Mouse (Mus musculus) lung, embryonic 14.5 days (tissue): Measurements from ENCODE around the gene Ppp1r12b. TPM values are rescaled to one million over a fixed set of nuclear protein-coding genes. Genes with fewer than 3 reads are reported as not detected.

Experiments
- ATAC-seq: fragments of 200-750 bp; cut with Nextera tagmentation; 2 replicates; pipeline ENCODE4 v1.8.0; 2017; ENCODE audit warnings: mild to moderate bottlenecking, moderate TSS enrichment, moderate library complexity; ENCODE audit not compliant: insufficient read depth
- DNase-seq: peaks from one replicate; pipeline ENCODE4 v3.0.0-alpha.2; 2015
- H3K27ac ChIP-seq: fragments of 300-500 bp; sonication (generic); 2 replicates; pipeline ENCODE4 v1.5.1; 2014; ENCODE audit warnings: low read depth, mild to moderate bottlenecking, moderate library complexity
- H3K27me3 ChIP-seq: fragments of 300-500 bp; sonication (generic); 2 replicates; pipeline ENCODE4 v1.6.1; 2014; ENCODE audit warnings: low read length, control low read depth; ENCODE audit not compliant: insufficient read depth
- H3K36me3 ChIP-seq: fragments of 300-500 bp; sonication (generic); 2 replicates; pipeline ENCODE4 v1.6.1; 2014; ENCODE audit warnings: control low read depth; ENCODE audit not compliant: insufficient read depth
- H3K4me1 ChIP-seq: fragments of 300-500 bp; sonication (generic); 2 replicates; pipeline ENCODE4 v1.6.1; 2014; ENCODE audit warnings: antibody characterized with exemption, control low read depth; ENCODE audit not compliant: insufficient read depth
- H3K4me2 ChIP-seq: fragments of 300-500 bp; sonication (generic); 2 replicates; pipeline ENCODE4 v1.6.1; 2014; ENCODE audit warnings: mild to moderate bottlenecking
- H3K4me3 ChIP-seq: fragments of 300-500 bp; sonication (generic); 2 replicates; pipeline ENCODE4 v1.5.1; 2014; ENCODE audit warnings: low read depth, low read length
- H3K9ac ChIP-seq: fragments of 300-500 bp; sonication (generic); 2 replicates; pipeline ENCODE4 v1.6.1; 2014
- H3K9me3 ChIP-seq: fragments of 300-500 bp; sonication (generic); 2 replicates; pipeline ENCODE4 v1.6.1; 2016; ENCODE audit warnings: low read depth, low read length, control low read depth
- CTCF ChIP-seq: IDR thresholded peaks from 2 replicates; pipeline ENCODE4 v1.5.1; 2016; ENCODE audit warnings: antibody characterized with exemption, low read depth
- WGBS: fragments of 180-500 bp; shearing (Covaris S2); extraction: QIAGEN DNeasy Blood & Tissue Kit; methylation state at CpG from one replicate; pipeline ENCODE4 v1.1.7; 2014; 5-methylcytosine and 5-hydroxymethylcytosine counted together
- polyA plus RNA-seq: library from polyadenylated mRNA; unstranded; fragments of >200 nt; fragmentation: Nextera tagmentation; extraction: Ambion mirVana; gene quantifications from 2 replicates; pipeline ENCODE4 v1.2.1, GENCODE M21; 2014

The Ppp1r12b gene
- polyA plus RNA-seq, 1 experiment from 2014 or later = 11.5 TPM

GRCm38 (mm10) chr1:134942898-134943297, 12.8 kb downstream of the Ppp1r12b start:
- Histone ChIP-seq H3K36me3 (no peaks in the 10 kb centered on the region), H3K4me2 (no peak overlapping the region), H3K9me3 (no peaks in the 10 kb centered on the region), H3K9ac (no peak overlapping the region), H3K4me3 (no peak overlapping the region), H3K27me3 (no peaks in the 10 kb centered on the region), H3K27ac (no peak overlapping the region), H3K4me1 (no peaks in the 10 kb centered on the region)
- ATAC-seq (no peak), DNase-seq (no peak)
- 75% methylated on average over 2 of the region's 2 CpGs for WGBS
- TF ChIP-seq CTCF = no peak

- TF ChIP-seq CTCF = no peak
- ATAC-seq = no peak
- peak; percentile 36 for DNase-seq
- Histone ChIP-seq H3K27me3 (no peaks in the 10 kb centered on the region), H3K27ac (peak overlapping the region; percentile 37; the same call in 1 of the 2 replicates), H3K36me3 (no peaks in the 10 kb centered on the region), H3K9ac (no peak overlapping the region), H3K4me2 (0 out of 2 replicates have a peak overlapping the region, but pooled peaks have one; percentile 5), H3K4me1 (no peaks in the 10 kb centered on the region), H3K4me3 (no peak overlapping the region), H3K9me3 (no peaks in the 10 kb centered on the region)
- WGBS = 36% methylated on average over 4 of the region's 4 CpGs
Observed at GRCm38 (mm10) chr1:134940863-134941262, 14.9 kb downstream of the Ppp1r12b start.

- no peak overlapping the region for H3K4me3 ChIP-seq
- H3K9ac ChIP-seq = no peak overlapping the region
- no peak for TF ChIP-seq CTCF
- no peaks in the 10 kb centered on the region for H3K9me3 ChIP-seq
- 86% methylated on average over 1 of the region's 1 CpGs for WGBS
- ATAC-seq = no peak
- H3K4me2 ChIP-seq = no peak overlapping the region
- H3K4me1 ChIP-seq = no peaks in the 10 kb centered on the region
- no peaks in the 10 kb centered on the region for H3K27me3 ChIP-seq
- no peak for DNase-seq
- H3K36me3 ChIP-seq = no peaks in the 10 kb centered on the region
- H3K27ac ChIP-seq = no peak overlapping the region
Observed at GRCm38 (mm10) chr1:134938233-134938632, 17.5 kb downstream of the Ppp1r12b start.

- 74% methylated on average over 6 of the region's 6 CpGs for WGBS
- Histone ChIP-seq H3K27me3 (no peaks in the 10 kb centered on the region), H3K9ac (no peak overlapping the region), H3K4me2 (no peak overlapping the region), H3K4me1 (no peaks in the 10 kb centered on the region), H3K27ac (no peak overlapping the region), H3K36me3 (no peaks in the 10 kb centered on the region), H3K9me3 (no peaks in the 10 kb centered on the region), H3K4me3 (no peak overlapping the region)
- no peak for TF ChIP-seq CTCF
- ATAC-seq = no peak
- DNase-seq = no peak
Observed at GRCm38 (mm10) chr1:134936335-134936734, 19.4 kb downstream of the Ppp1r12b start.

- WGBS = 30% methylated on average over 7 of the region's 7 CpGs
- Histone ChIP-seq H3K9me3 (no peaks in the 10 kb centered on the region), H3K27ac (no peak overlapping the region), H3K4me2 (no peak overlapping the region), H3K9ac (no peak overlapping the region), H3K36me3 (no peaks in the 10 kb centered on the region), H3K27me3 (no peaks in the 10 kb centered on the region), H3K4me3 (no peak overlapping the region), H3K4me1 (no peaks in the 10 kb centered on the region)
- DNase-seq = no peak
- no peak for ATAC-seq
- TF ChIP-seq CTCF = no peak
Observed at GRCm38 (mm10) chr1:134932431-134932830, 23.3 kb downstream of the Ppp1r12b start.

GRCm38 (mm10) chr1:134919010-134919409, 36.7 kb downstream of the Ppp1r12b start:
- Histone ChIP-seq H3K4me3 (no peak overlapping the region), H3K9ac (no peak overlapping the region), H3K27ac (no peak overlapping the region), H3K9me3 (no peaks in the 10 kb centered on the region), H3K27me3 (no peaks in the 10 kb centered on the region), H3K36me3 (no peaks in the 10 kb centered on the region), H3K4me1 (no peaks in the 10 kb centered on the region), H3K4me2 (no peak overlapping the region)
- WGBS = 82% methylated on average over 6 of the region's 6 CpGs
- no peak for TF ChIP-seq CTCF
- ATAC-seq = no peak
- DNase-seq = no peak

- DNase-seq = no peak
- no peaks in the 10 kb centered on the region for H3K9me3 ChIP-seq
- H3K9ac ChIP-seq = no peak overlapping the region
- no peaks in the 10 kb centered on the region for H3K27me3 ChIP-seq
- WGBS = 76% methylated on average over 4 of the region's 4 CpGs
- no peak for ATAC-seq
- no peaks in the 10 kb centered on the region for H3K36me3 ChIP-seq
- no peak for TF ChIP-seq CTCF
- H3K4me3 ChIP-seq = no peak overlapping the region
- no peak overlapping the region for H3K27ac ChIP-seq
- H3K4me2 ChIP-seq = no peak overlapping the region
- H3K4me1 ChIP-seq = no peaks in the 10 kb centered on the region
Observed at GRCm38 (mm10) chr1:134915421-134915820, 40.3 kb downstream of the Ppp1r12b start.

GRCm38 (mm10) chr1:134913535-134913934, 42.2 kb downstream of the Ppp1r12b start:
- H3K9ac ChIP-seq = no peak overlapping the region
- no peaks in the 10 kb centered on the region for H3K27me3 ChIP-seq
- no peaks in the 10 kb centered on the region for H3K36me3 ChIP-seq
- H3K27ac ChIP-seq = no peak overlapping the region
- TF ChIP-seq CTCF = no peak
- 91% methylated on average over 4 of the region's 4 CpGs for WGBS
- peaks cover 6% of the 10 kb centered on the region; the same call in 1 of the 2 replicates for H3K4me1 ChIP-seq
- H3K4me2 ChIP-seq = no peak overlapping the region
- no peaks in the 10 kb centered on the region for H3K9me3 ChIP-seq
- no peak overlapping the region for H3K4me3 ChIP-seq
- no peak for DNase-seq
- no peak for ATAC-seq
